Mouse (Mus musculus) myocyte (in vitro differentiated cells): ENCODE results near the gene Stk39. TPM values are rescaled to one million over a fixed set of nuclear protein-coding genes. Genes with fewer than 3 reads are reported as not detected.

Source experiments
- H3K27me3 ChIP-seq: one replicate; pipeline ENCODE4 v1.6.1; 2011; ENCODE audit not compliant: control insufficient read depth, insufficient read depth, insufficient read length
- H3K36me3 ChIP-seq: one replicate; pipeline ENCODE4 v1.6.1; 2011; ENCODE audit not compliant: control insufficient read depth, insufficient read depth
- H3K4me2 ChIP-seq: one replicate; pipeline ENCODE4 v1.6.1; 2011; ENCODE audit warnings: low read depth, control low read depth
- H3K4me3 ChIP-seq: one replicate; pipeline ENCODE4 v1.5.1; 2011; ENCODE audit warnings: mild to moderate bottlenecking, control low read depth, moderate library complexity
- H3K79me2 ChIP-seq: one replicate; pipeline ENCODE4 v1.6.1; 2011; ENCODE audit not compliant: control insufficient read depth, insufficient read depth
- H3ac ChIP-seq: one replicate; pipeline ENCODE4 v1.6.1; 2011; ENCODE audit not compliant: control insufficient read depth, insufficient read length
- CEBPB ChIP-seq: IDR thresholded peaks from 2 replicates; pipeline ENCODE4 v1.6.1; 2011; ENCODE audit warnings: mild to moderate bottlenecking, moderate library complexity; ENCODE audit not compliant: poor library complexity, insufficient read depth, severe bottlenecking
- E2F4 ChIP-seq: IDR thresholded peaks from one replicate; pipeline ENCODE4 v1.6.1; 2011; ENCODE audit warnings: mild to moderate bottlenecking, control low read depth, moderate library complexity; ENCODE audit not compliant: insufficient read depth
- MAX ChIP-seq: IDR thresholded peaks from one replicate; pipeline ENCODE4 v1.6.1; 2011; ENCODE audit warnings: low read depth, mild to moderate bottlenecking, control low read depth
- MYOD1 ChIP-seq, 3 experiments: IDR thresholded peaks; one replicate each; pipeline ENCODE4 v1.6.1; 2011; ENCODE audit warnings: control low read depth in 2 of 3, low read depth in 2 of 3, mild to moderate bottlenecking in 2 of 3, moderate library complexity in 1 of 3; ENCODE audit not compliant: insufficient read length in 2 of 3, control insufficient read depth in 1 of 3
- MYOG ChIP-seq, 3 experiments: IDR thresholded peaks; one replicate each; pipeline ENCODE4 v1.6.1; 2011; ENCODE audit warnings: control low read depth in 2 of 3, low read depth in 2 of 3, mild to moderate bottlenecking in 2 of 3; ENCODE audit not compliant: insufficient read length in 2 of 3, control insufficient read depth in 1 of 3, insufficient read depth in 1 of 3
- POLR2A ChIP-seq: IDR thresholded peaks from one replicate; pipeline ENCODE4 v1.6.1; 2011; ENCODE audit warnings: low read depth, mild to moderate bottlenecking, control low read depth, moderate library complexity; ENCODE audit not compliant: insufficient read length
- POLR2AphosphoS2 ChIP-seq: IDR thresholded peaks from one replicate; pipeline ENCODE4 v1.6.1; 2011; ENCODE audit warnings: low read depth, control low read depth; ENCODE audit not compliant: insufficient read length
- REST ChIP-seq: IDR thresholded peaks from one replicate; pipeline ENCODE4 v1.6.1; 2011; ENCODE audit warnings: mild to moderate bottlenecking, control low read depth, moderate library complexity; ENCODE audit not compliant: insufficient read depth, insufficient read length
- SRF ChIP-seq: IDR thresholded peaks from one replicate; pipeline ENCODE4 v1.6.1; 2011; ENCODE audit warnings: low read depth; ENCODE audit not compliant: control insufficient read depth, insufficient read length
- TCF12 ChIP-seq: IDR thresholded peaks from one replicate; pipeline ENCODE4 v1.6.1; 2011; ENCODE audit warnings: mild to moderate bottlenecking, control low read depth; ENCODE audit not compliant: poor library complexity, insufficient read depth, severe bottlenecking
- TCF3 ChIP-seq: IDR thresholded peaks from one replicate; pipeline ENCODE4 v1.6.1; 2011; ENCODE audit warnings: low read depth, control low read depth; ENCODE audit not compliant: insufficient read length
- USF1 ChIP-seq: IDR thresholded peaks from one replicate; pipeline ENCODE4 v1.6.1; 2011; ENCODE audit warnings: low read depth, mild to moderate bottlenecking, control low read depth, moderate library complexity
- polyA plus RNA-seq: library from polyadenylated mRNA; unstranded; fragments of >200 nt; fragmentation: generic; extraction: Trizol; gene quantifications from one replicate; pipeline ENCODE4 v1.2.1, GENCODE M21; 2012; ENCODE audit warnings: missing spikeins

The Stk39 gene
- polyA plus RNA-seq, 1 experiment: 4.7 TPM

DNA sequence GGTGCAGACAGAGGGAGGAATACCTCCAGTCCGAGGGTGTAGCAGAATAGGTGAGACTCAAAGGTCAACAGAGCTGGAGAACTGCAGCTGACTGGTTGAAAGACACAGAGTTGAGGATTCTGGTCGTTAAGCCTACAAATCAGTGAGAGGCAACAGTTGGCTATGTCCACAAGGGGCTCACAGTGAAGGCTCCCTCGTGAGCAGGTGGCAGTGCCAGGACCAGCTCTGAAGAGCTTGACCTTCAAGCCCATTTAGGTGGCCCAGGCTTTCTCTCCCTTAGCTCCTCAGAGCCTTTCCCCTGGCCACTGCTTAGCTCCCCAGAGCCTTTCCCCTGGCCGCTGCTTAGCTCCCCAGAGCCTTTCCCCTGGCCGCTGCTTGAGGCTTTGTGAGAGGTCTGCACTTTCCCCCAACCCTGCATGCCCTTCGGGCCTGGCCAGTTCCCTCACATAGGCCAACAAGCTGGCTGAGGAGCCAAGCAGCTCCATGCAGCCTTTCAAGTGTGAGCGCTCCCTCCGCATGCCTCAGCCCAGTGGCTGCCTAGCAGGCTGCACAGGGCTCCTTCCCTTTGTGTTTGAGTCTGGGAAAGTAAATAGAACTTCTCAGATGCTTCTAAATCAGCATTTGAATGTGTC, 125.3 kb downstream of the Stk39 start:
- no peak for TF ChIP-seq MYOG (IDR thresholded peaks at IDR 0.05; ENCODE audit: control insufficient read depth in 1 of 3, insufficient read depth in 1 of 3, insufficient read length in 2 of 3, low read depth in 2 of 3)
- TF ChIP-seq POLR2A: no peak
- H3K36me3 ChIP-seq: no peaks in the 10 kb centered on the region
- no peaks in the 10 kb centered on the region for H3K79me2 ChIP-seq

GRCm38 (mm10) chr2:68345269-68345668, 126.8 kb downstream of the Stk39 start:
- Histone ChIP-seq H3K36me3 (no peaks in the 10 kb centered on the region), H3K79me2 (no peaks in the 10 kb centered on the region), H3K27me3 (no peaks in the 10 kb centered on the region), H3ac (no peak overlapping the region), H3K4me3 (no peak overlapping the region), H3K4me2 (no peak overlapping the region)
- TF ChIP-seq CEBPB (no peak), POLR2AphosphoS2 (no peak), TCF12 (no peak), MYOD1 (IDR thresholded peaks at IDR 0.05; ENCODE audit: control insufficient read depth in 1 of 3, insufficient read length in 2 of 3, low read depth in 2 of 3) (peak in 2 of 3 experiments; percentile 47 to 64), MAX (no peak), MYOG (IDR thresholded peaks at IDR 0.05; ENCODE audit: control insufficient read depth in 1 of 3, insufficient read depth in 1 of 3, insufficient read length in 2 of 3, low read depth in 2 of 3) (peak in 2 of 3 experiments; percentile 60 to 77), E2F4 (no peak), POLR2A (no peak)

More for the DNA sequence above, 125.3 kb downstream of the Stk39 start:
- Histone ChIP-seq H3K4me2 (no peak overlapping the region), H3ac (no peak overlapping the region), H3K27me3 (no peaks in the 10 kb centered on the region), H3K4me3 (no peak overlapping the region)

GRCm38 (mm10) chr2:68343751-68344150, 128.3 kb downstream of the Stk39 start:
- H3K4me3 ChIP-seq: no peak overlapping the region
- no peaks in the 10 kb centered on the region for H3K36me3 ChIP-seq

GRCm38 (mm10) chr2:68342122-68342646, 129.9 kb downstream of the Stk39 start:
- Histone ChIP-seq H3K4me2 (no peak overlapping the region), H3K36me3 (no peaks in the 10 kb centered on the region), H3K4me3 (no peak overlapping the region), H3ac (no peak overlapping the region), H3K79me2 (no peaks in the 10 kb centered on the region), H3K27me3 (no peaks in the 10 kb centered on the region)
- no peak for TF ChIP-seq TCF3
- no peak for TF ChIP-seq TCF12
- TF ChIP-seq MYOG (IDR thresholded peaks at IDR 0.05; ENCODE audit: control insufficient read depth in 1 of 3, insufficient read depth in 1 of 3, insufficient read length in 2 of 3, low read depth in 2 of 3): no peak
- TF ChIP-seq REST: no peak
- no peak for TF ChIP-seq MAX

More at GRCm38 (mm10) chr2:68343751-68344150, 128.3 kb downstream of the Stk39 start:
- Histone ChIP-seq H3K27me3 (no peaks in the 10 kb centered on the region), H3ac (no peak overlapping the region), H3K79me2 (no peaks in the 10 kb centered on the region), H3K4me2 (no peak overlapping the region)
- no peak for TF ChIP-seq POLR2AphosphoS2
- TF ChIP-seq E2F4: no peak
- no peak for TF ChIP-seq CEBPB
- no peak for TF ChIP-seq POLR2A
- TF ChIP-seq MYOD1 (IDR thresholded peaks at IDR 0.05; ENCODE audit: control insufficient read depth in 1 of 3, insufficient read length in 2 of 3, low read depth in 2 of 3): no peak
- TF ChIP-seq USF1: no peak

DNA sequence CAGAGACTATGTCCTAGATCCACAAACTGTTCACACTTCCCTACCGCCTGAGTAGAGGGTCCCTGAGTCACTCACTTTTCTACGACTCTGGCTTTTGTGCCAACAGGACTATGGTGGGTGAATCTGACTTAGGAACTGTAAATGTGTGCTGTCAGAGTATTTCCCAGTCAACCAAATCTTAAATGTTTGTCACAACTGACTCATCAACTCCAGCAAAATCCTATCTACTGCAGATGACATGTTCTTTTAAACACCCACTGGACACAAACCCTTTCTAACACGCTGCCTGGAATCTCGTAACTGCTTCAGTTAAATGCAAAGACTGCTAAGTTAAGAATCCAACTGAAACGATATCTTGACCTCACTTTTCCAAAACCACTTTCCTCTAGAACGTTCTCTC, 135.2 kb downstream of the Stk39 start:
- Histone ChIP-seq H3K79me2 (no peaks in the 10 kb centered on the region), H3K27me3 (no peaks in the 10 kb centered on the region), H3ac (no peak overlapping the region), H3K36me3 (no peaks in the 10 kb centered on the region), H3K4me3 (no peak overlapping the region), H3K4me2 (no peak overlapping the region)
- TF ChIP-seq MYOD1 (IDR thresholded peaks at IDR 0.05; ENCODE audit: control insufficient read depth in 1 of 3, insufficient read length in 2 of 3, low read depth in 2 of 3) (no peak), CEBPB (no peak), MAX (no peak), TCF12 (no peak), MYOG (IDR thresholded peaks at IDR 0.05; ENCODE audit: control insufficient read depth in 1 of 3, insufficient read depth in 1 of 3, insufficient read length in 2 of 3, low read depth in 2 of 3) (no peak), POLR2AphosphoS2 (no peak), E2F4 (no peak), POLR2A (no peak), SRF (no peak), TCF3 (no peak), USF1 (no peak), REST (no peak)
